ENCODE assay signal across 10 mouse cellular contexts in genomic region chr11:3918738-3919137, GRCm38 (mm10). TPM values are rescaled to one million over a fixed set of nuclear protein-coding genes. Genes with fewer than 3 reads are reported as not detected.
DNase-seq lines count a peak whose midpoint lies in the region; ATAC-seq and TF ChIP-seq lines count a peak whose summit lies in the region.
"Had no signal": no experiment of that assay in that cellular context is flagged by ENCODE, and none has a peak within 500 bp of the region (broad histone marks: within the 10 kb centered on the region; RNA-seq: fewer than 3 reads in every experiment).

No protein-coding gene starts in this region.

- TF ChIP-seq RAD21 in CH12.LX (IDR thresholded peaks at IDR 0.05; ENCODE audit: low read depth, low read length), result peak; percentile 48

- in situ Hi-C loops in CH12.LX (cut with MboI; ENCODE audit: low pct_ligation_motif_present, low pct_unique_long_range_greater_than_20kb, low sequenced_read_pairs), result loop anchor here (5.0 to 25.0 kb wide), 2 partner anchors 36 to 381 kb away; partner anchors contain the start of gene Smtn

- H3K9me3 ChIP-seq in kidney, embryonic 16.5 days (ENCODE audit: low read length), result no peaks in the 10 kb centered on the region
- no peaks in the 10 kb centered on the region for H3K9me3 ChIP-seq in CH12.LX (replicated peaks; ENCODE audit: low read length)
- no peaks in the 10 kb centered on the region for H3K9me3 ChIP-seq in heart, embryonic 10.5 days
- H3K9me3 ChIP-seq in forebrain, embryonic 11.5 days (ENCODE audit: control insufficient read depth, low read length), result no peaks in the 10 kb centered on the region
- H3K9me3 ChIP-seq: forebrain, embryonic 12.5 days had no signal

- 75% methylated on average over 1 of the region's 1 CpGs for WGBS in kidney, embryonic 16.5 days
- 55% methylated on average over 1 of the region's 1 CpGs for WGBS in heart, embryonic 10.5 days
- WGBS in forebrain, embryonic 11.5 days, result 54% methylated on average over 1 of the region's 1 CpGs

- no peak overlapping the region for H3K4me3 ChIP-seq in kidney, embryonic 16.5 days (ENCODE audit: low read length)
- no peak overlapping the region for H3K4me3 ChIP-seq in CH12.LX (replicated peaks in 1 of 3; ENCODE audit: low read depth in 2 of 3, low read length in 2 of 3, poor library complexity in 1 of 3)
- H3K4me3 ChIP-seq in heart, embryonic 10.5 days, result no peak overlapping the region
- H3K4me3 ChIP-seq in forebrain, embryonic 11.5 days (ENCODE audit: low read depth, low read length), result no peak overlapping the region
- H3K4me3 ChIP-seq: forebrain, embryonic 12.5 days had no signal

- peak; percentile 50 to 60 for DNase-seq in cerebellum, adult 18-20 months
- peak; percentile 44 for DNase-seq in kidney, postnatal 14 days
- peak; percentile 48 for DNase-seq in CH12.LX (ENCODE audit: extremely low read depth)
- DNase-seq in induced T-regulatory cell, adult 2 months (ENCODE audit: low read depth), result peak; percentile 59
- no peak for DNase-seq in heart, embryonic 10.5 days (ENCODE audit: low spot score)
- no peak for DNase-seq in forebrain, embryonic 11.5 days (ENCODE audit: low spot score)
- DNase-seq: right cerebral cortex, postnatal 25 days had no signal

- peaks cover 12% of the 10 kb centered on the region for H3K36me3 ChIP-seq in kidney, embryonic 16.5 days (ENCODE audit: insufficient read depth, low read length)
- no peaks in the 10 kb centered on the region for H3K36me3 ChIP-seq in CH12.LX (replicated peaks in 1 of 2; ENCODE audit: control insufficient read depth in 1 of 2, insufficient read depth in 1 of 2, low read length in 1 of 2)
- peaks cover 32% of the 10 kb centered on the region for H3K36me3 ChIP-seq in heart, embryonic 10.5 days
- H3K36me3 ChIP-seq in forebrain, embryonic 11.5 days (ENCODE audit: control insufficient read depth, insufficient read depth, low read length), result no peaks in the 10 kb centered on the region

- H3K4me2 ChIP-seq in kidney, embryonic 16.5 days (replicated peaks; ENCODE audit: low read depth, low read length), result no peak overlapping the region
- H3K4me2 ChIP-seq in CH12.LX (ENCODE audit: insufficient read depth, low read depth, poor library complexity, severe bottlenecking), result no peak overlapping the region
- H3K4me2 ChIP-seq in forebrain, embryonic 11.5 days (ENCODE audit: low read depth, low read length, severe bottlenecking), result no peak overlapping the region
- H3K4me2 ChIP-seq: forebrain, embryonic 12.5 days had no signal

- no peak overlapping the region for H3K9ac ChIP-seq in kidney, embryonic 16.5 days (replicated peaks; ENCODE audit: low read length)
- no peak overlapping the region for H3K9ac ChIP-seq in CH12.LX (ENCODE audit: insufficient read depth, low read depth)
- H3K9ac ChIP-seq in forebrain, embryonic 11.5 days (ENCODE audit: low read length), result no peak overlapping the region
- H3K9ac ChIP-seq: forebrain, embryonic 12.5 days had no signal

- H3K27ac ChIP-seq in kidney, embryonic 16.5 days (ENCODE audit: low read length), result no peak overlapping the region
- no peak overlapping the region for H3K27ac ChIP-seq in CH12.LX (ENCODE audit: insufficient read depth, low read depth)
- H3K27ac ChIP-seq in heart, embryonic 10.5 days, result no peak overlapping the region
- no peak overlapping the region for H3K27ac ChIP-seq in forebrain, embryonic 11.5 days (ENCODE audit: low read depth, low read length)
- H3K27ac ChIP-seq: forebrain, embryonic 12.5 days had no signal

- ATAC-seq in cerebellum, adult (ENCODE audit: insufficient number of reproducible peaks, low FRiP score, low TSS enrichment), result no peak
- no peak for ATAC-seq in kidney, embryonic 16.5 days (ENCODE audit: low FRiP score, low TSS enrichment)
- no peak for ATAC-seq in forebrain, embryonic 11.5 days (replicated peaks; ENCODE audit: low FRiP score)

- no peak for TF ChIP-seq EP300 in CH12.LX (IDR thresholded peaks at IDR 0.05; ENCODE audit: low read length)

- peak; percentile 81 to 86 for TF ChIP-seq CTCF in CH12.LX (conservative IDR thresholded peaks at IDR 0.05 in 1 of 2, IDR thresholded peaks at IDR 0.05 in 1 of 2; ENCODE audit: low read depth in 2 of 2, low read length in 2 of 2)

- dilution Hi-C loops in CH12.LX (cut with MboI; ENCODE audit: extremely low pct_ligation_motif_present, extremely low pct_unique_long_range_greater_than_20kb, low sequenced_read_pairs), result no loop called here

- H3K4me1 ChIP-seq in kidney, embryonic 16.5 days (ENCODE audit: insufficient read depth, low read length), result peaks cover 6% of the 10 kb centered on the region
- H3K4me1 ChIP-seq in CH12.LX (ENCODE audit: control insufficient read depth in 1 of 2, insufficient read depth in 2 of 2), result peaks cover 7 to 12% of the 10 kb centered on the region in 2 experiments; a peak in 3 of 4 replicates
- peaks cover 15% of the 10 kb centered on the region for H3K4me1 ChIP-seq in heart, embryonic 10.5 days
- H3K4me1 ChIP-seq in forebrain, embryonic 11.5 days (replicated peaks; ENCODE audit: control insufficient read depth, insufficient read depth, low read length), result peaks cover 4% of the 10 kb centered on the region; the same call in 1 of the 2 replicates

- no peaks in the 10 kb centered on the region; the same call in 1 of the 2 replicates for H3K27me3 ChIP-seq in kidney, embryonic 16.5 days (ENCODE audit: insufficient read depth, low read length)
- H3K27me3 ChIP-seq in CH12.LX (replicated peaks), result peaks cover 30% of the 10 kb centered on the region
- H3K27me3 ChIP-seq in heart, embryonic 10.5 days (ENCODE audit: insufficient read depth, poor library complexity, severe bottlenecking), result no peaks in the 10 kb centered on the region
- no peaks in the 10 kb centered on the region for H3K27me3 ChIP-seq in forebrain, embryonic 11.5 days (ENCODE audit: control insufficient read depth, insufficient read depth, low read length)
- H3K27me3 ChIP-seq: forebrain, embryonic 12.5 days had no signal

- no peak for TF ChIP-seq POLR2A in CH12.LX (IDR thresholded peaks at IDR 0.05; ENCODE audit: low read depth, low read length)

- no peaks in the 10 kb centered on the region for H3K79me2 ChIP-seq in CH12.LX (replicated peaks; ENCODE audit: control insufficient read depth, extremely low read depth, insufficient read depth, poor library complexity, severe bottlenecking)

TF ChIP-seq in CH12.LX, 34 proteins besides CTCF, POLR2A, EP300 and RAD21 (continues in another document):
- TF ChIP-seq HCFC1 (IDR thresholded peaks at IDR 0.05; ENCODE audit: low read depth, low read length) (no peak), PAX5 (IDR thresholded peaks at IDR 0.05; ENCODE audit: low read length) (no peak), JUN (IDR thresholded peaks at IDR 0.05; ENCODE audit: insufficient read depth, low read depth, low read length) (no peak), NELFE (IDR thresholded peaks at IDR 0.05; ENCODE audit: low read depth, low read length) (no peak), ZMIZ1 (IDR thresholded peaks at IDR 0.05; ENCODE audit: low read depth, low read length) (no peak), USF2 (conservative IDR thresholded peaks at IDR 0.05; ENCODE audit: low read depth, low read length) (no peak), ZKSCAN1 (IDR thresholded peaks at IDR 0.05; ENCODE audit: borderline replicate concordance, low read depth, low read length) (no peak), KAT2A (IDR thresholded peaks at IDR 0.05; ENCODE audit: insufficient replicate concordance, low read length) (no peak), RCOR1 (conservative IDR thresholded peaks at IDR 0.05; ENCODE audit: low read depth, low read length) (no peak), MYC (IDR thresholded peaks at IDR 0.05; ENCODE audit: low read depth, low read length) (peak; percentile 95), MAFK (IDR thresholded peaks at IDR 0.05; ENCODE audit: insufficient replicate concordance, low read length) (no peak)

RNA-seq across cellular contexts. Expression of gene Slc35e4, which starts 4.3 kb away (rescaled TPM):
- 5.0 and 6.1 TPM in 2 replicates for polyA plus RNA-seq in kidney, embryonic 16.5 days (2015; fragmentation: Nextera tagmentation; extraction: Ambion mirVana)
- 9.5 and 10.9 TPM in 2 replicates for total RNA-seq in CH12.LX (2012; rRNA removed)
- 3.3 and 4.5 TPM in 2 replicates for total RNA-seq in CH12.LX (2014; rRNA removed)
- 4.0 and 4.6 TPM in 2 replicates for polyA plus RNA-seq in CH12.LX (2012; ENCODE audit: insufficient read length, low read depth)
- polyA plus RNA-seq in heart, embryonic 10.5 days (2016; fragmentation: Nextera tagmentation; extraction: Ambion mirVana), result 4.4 and 6.2 TPM in 2 replicates
- 3.5 and 3.9 TPM in 2 replicates for polyA plus RNA-seq in forebrain, embryonic 11.5 days (2014; fragmentation: Nextera tagmentation; extraction: Ambion mirVana)

RNA-seq across cellular contexts. Expression of gene Tcn2, which starts 13.2 kb away (rescaled TPM):
- 152 and 173 TPM in 2 replicates for polyA plus RNA-seq in kidney, embryonic 16.5 days (2015; fragmentation: Nextera tagmentation; extraction: Ambion mirVana)
- total RNA-seq in CH12.LX (2012; rRNA removed) (4.7 and 8.6 TPM in 2 replicates), CH12.LX (2014; rRNA removed) (1.2 and 1.3 TPM in 2 replicates)
- 2.5 and 2.7 TPM in 2 replicates for polyA plus RNA-seq in CH12.LX (2012; ENCODE audit: insufficient read length, low read depth)
- 50.3 and 56.3 TPM in 2 replicates for polyA plus RNA-seq in heart, embryonic 10.5 days (2016; fragmentation: Nextera tagmentation; extraction: Ambion mirVana)
- polyA plus RNA-seq in forebrain, embryonic 11.5 days (2014; fragmentation: Nextera tagmentation; extraction: Ambion mirVana), result 23.1 and 26.0 TPM in 2 replicates

RNA-seq across cellular contexts. Expression of gene Dusp18, which starts 23.7 kb away (rescaled TPM):
- polyA plus RNA-seq in kidney, embryonic 16.5 days (2015; fragmentation: Nextera tagmentation; extraction: Ambion mirVana), result 14.7 and 16.4 TPM in 2 replicates
- total RNA-seq in CH12.LX (2012; rRNA removed), result 4.7 and 4.8 TPM in 2 replicates
- total RNA-seq in CH12.LX (2014; rRNA removed), result 2.3 and 2.8 TPM in 2 replicates
- polyA plus RNA-seq in CH12.LX (2012; ENCODE audit: insufficient read length, low read depth), result 5.5 and 6.6 TPM in 2 replicates
- 13.6 and 16.1 TPM in 2 replicates for polyA plus RNA-seq in heart, embryonic 10.5 days (2016; fragmentation: Nextera tagmentation; extraction: Ambion mirVana)
- polyA plus RNA-seq in forebrain, embryonic 11.5 days (2014; fragmentation: Nextera tagmentation; extraction: Ambion mirVana), result 22.5 and 23.7 TPM in 2 replicates

RNA-seq across cellular contexts. Expression of gene 4921536K21Rik, which starts 23.8 kb away (rescaled TPM):
- polyA plus RNA-seq in kidney, embryonic 16.5 days (2015; fragmentation: Nextera tagmentation; extraction: Ambion mirVana), result 0.62 and 0.71 TPM in 2 replicates
- total RNA-seq in CH12.LX (2012; rRNA removed), result 0.08 and 0.21 TPM in 2 replicates
- total RNA-seq in CH12.LX (2014; rRNA removed), result 0.08 TPM in 1 of 2 replicates, not detected in the other
- polyA plus RNA-seq in CH12.LX (2012; ENCODE audit: insufficient read length, low read depth), result 0.56 and 0.61 TPM in 2 replicates
- polyA plus RNA-seq in heart, embryonic 10.5 days (2016; fragmentation: Nextera tagmentation; extraction: Ambion mirVana), result 0.31 and 0.33 TPM in 2 replicates
- 0.51 and 0.60 TPM in 2 replicates for polyA plus RNA-seq in forebrain, embryonic 11.5 days (2014; fragmentation: Nextera tagmentation; extraction: Ambion mirVana)

RNA-seq across cellular contexts. Expression of gene Pes1, which starts 45.0 kb away (rescaled TPM):
- 88.0 and 88.8 TPM in 2 replicates for polyA plus RNA-seq in kidney, embryonic 16.5 days (2015; fragmentation: Nextera tagmentation; extraction: Ambion mirVana)
- 120 and 149 TPM in 2 replicates for total RNA-seq in CH12.LX (2012; rRNA removed)
- total RNA-seq in CH12.LX (2014; rRNA removed), result 226 and 251 TPM in 2 replicates
- 304 and 311 TPM in 2 replicates for polyA plus RNA-seq in CH12.LX (2012; ENCODE audit: insufficient read length, low read depth)
- polyA plus RNA-seq in heart, embryonic 10.5 days (2016; fragmentation: Nextera tagmentation; extraction: Ambion mirVana), result 65.9 and 80.1 TPM in 2 replicates
- 82.9 and 90.4 TPM in 2 replicates for polyA plus RNA-seq in forebrain, embryonic 11.5 days (2014; fragmentation: Nextera tagmentation; extraction: Ambion mirVana)

Comparison
In these comparisons a context has a peak if more than half of its experiments do, and no peak if none do; other contexts are left out.
1. DNase-seq: peak in cerebellum, adult 18-20 months (2 of 2), kidney, postnatal 14 days (single experiment), CH12.LX (single experiment) and induced T-regulatory cell, adult 2 months (single experiment); none in heart, embryonic 10.5 days (single experiment) and forebrain, embryonic 11.5 days (single experiment).